Mouse (Mus musculus): ENCODE data around the gene AC140267.1.
A peak's percentile ranks its signal among the peaks of the same experiment; 100 is the strongest.

DNA sequence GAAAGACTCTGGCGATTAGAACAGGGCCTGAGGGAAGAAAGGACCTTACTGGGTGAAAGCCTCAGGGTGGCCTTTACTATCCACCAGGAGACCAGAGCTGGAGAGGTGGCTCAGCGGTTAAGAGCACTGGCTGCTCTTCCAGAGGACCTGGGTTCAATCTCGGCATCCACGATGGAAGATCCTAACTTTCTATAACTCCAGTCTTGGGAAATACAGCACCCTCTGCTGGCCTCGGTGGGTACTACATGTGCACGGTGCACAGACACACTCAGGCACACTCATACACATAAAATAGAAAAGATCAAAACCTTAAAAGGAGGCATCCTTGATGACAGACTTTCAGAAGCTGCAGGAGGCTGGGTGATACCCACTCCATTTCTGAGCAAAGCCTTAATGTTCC, 45.0 kb downstream of the AC140267.1 start:
- TF ChIP-seq CTCF (IDR thresholded peaks at IDR 0.05; ENCODE audit: control insufficient read depth, insufficient read depth, insufficient replicate concordance, low read depth, low read length) (peak; percentile 83; the same call in 1 of the 2 replicates), POLR2A (IDR thresholded peaks at IDR 0.05; ENCODE audit: control insufficient read depth, low read depth, low read length) (no peak)

All from testis, adult 2 months (tissue).